Mouse (Mus musculus) intestine, postnatal 0 days (tissue): ENCODE data around the gene Hbb-bt. TPM values are rescaled to one million over a fixed set of nuclear protein-coding genes. Genes with fewer than 3 reads are reported as not detected.

Source experiments
- ATAC-seq: fragments of 200-750 bp; cut with Nextera tagmentation; 2 replicates; pipeline ENCODE4 v1.8.0; 2017; ENCODE audit warnings: mild to moderate bottlenecking, moderate TSS enrichment, moderate library complexity
- H3K27ac ChIP-seq: fragments of 300-500 bp; sonication (generic); 2 replicates; pipeline ENCODE4 v1.5.1; 2014; ENCODE audit warnings: mild to moderate bottlenecking, low read depth, low read length, moderate library complexity
- H3K27me3 ChIP-seq: fragments of 300-500 bp; sonication (generic); replicated peaks from 2 replicates; pipeline ENCODE4 v1.6.1; 2014; ENCODE audit warnings: low read length, mixed read lengths; ENCODE audit not compliant: control insufficient read depth, insufficient read depth
- H3K36me3 ChIP-seq: fragments of 300-500 bp; sonication (generic); 2 replicates; pipeline ENCODE4 v1.6.1; 2014; ENCODE audit warnings: mild to moderate bottlenecking, moderate library complexity; ENCODE audit not compliant: control insufficient read depth, insufficient read depth
- H3K4me1 ChIP-seq: fragments of 300-500 bp; sonication (generic); replicated peaks from 2 replicates; pipeline ENCODE4 v1.6.1; 2014; ENCODE audit warnings: antibody characterized with exemption, low read length, mixed read lengths; ENCODE audit not compliant: control insufficient read depth, insufficient read depth
- H3K4me2 ChIP-seq: fragments of 300-500 bp; sonication (generic); replicated peaks from 2 replicates; pipeline ENCODE4 v1.6.1; 2014; ENCODE audit warnings: low read depth, mild to moderate bottlenecking, moderate library complexity
- H3K4me3 ChIP-seq: fragments of 300-500 bp; sonication (generic); 2 replicates; pipeline ENCODE4 v1.5.1; 2014; ENCODE audit warnings: low read depth, low read length
- H3K9ac ChIP-seq: fragments of 300-500 bp; sonication (generic); 2 replicates; pipeline ENCODE4 v1.6.1; 2014; ENCODE audit warnings: mild to moderate bottlenecking, low read depth, low read length
- H3K9me3 ChIP-seq: fragments of 300-500 bp; sonication (generic); 2 replicates; pipeline ENCODE4 v1.6.1; 2016; ENCODE audit warnings: mixed run types; ENCODE audit not compliant: control insufficient read depth
- CTCF ChIP-seq: sonication (generic); IDR thresholded peaks from 2 replicates; pipeline ENCODE4 v1.5.1; 2016; ENCODE audit warnings: low read depth, mild to moderate bottlenecking, control low read depth, antibody characterized with exemption, moderate library complexity
- WGBS: fragments of 180-500 bp; shearing (Covaris S2); extraction: QIAGEN DNeasy Blood & Tissue Kit; methylation state at CpG from one replicate; pipeline ENCODE4 v1.1.7; 2014; 5-methylcytosine and 5-hydroxymethylcytosine counted together
- polyA plus RNA-seq: library from polyadenylated mRNA; unstranded; fragments of >200 nt; fragmentation: Nextera tagmentation; extraction: Ambion mirVana; gene quantifications from 2 replicates; pipeline ENCODE4 v1.2.1, GENCODE M21; 2015

The Hbb-bt gene
- 164 and 228 TPM in 2 replicates for polyA plus RNA-seq

GRCm38 (mm10) chr7:103813766-103814165 lies at the start of gene Hbb-bt:
Gene Hbb-bt (minus strand): TSS chr7:103813996.
- Histone ChIP-seq H3K9ac (no peak within 1 kb of the TSS), H3K4me2 (no peak within 1 kb of the TSS), H3K9me3 (no peaks in the 10 kb centered on the region), H3K4me3 (no peak within 1 kb of the TSS), H3K4me1 (no peaks in the 10 kb centered on the region), H3K27me3 (no peaks in the 10 kb centered on the region), H3K36me3 (no peaks in the 10 kb centered on the region), H3K27ac (no peak within 1 kb of the TSS)
- TF ChIP-seq CTCF: no peak
- ATAC-seq: no peak
- whole genome bisulfite sequencing: 87% methylated on average over 3 of the region's 3 CpGs

GRCm38 (mm10) chr7:103861531-103861930 lies 47.7 kb upstream of the Hbb-bt start:
- ATAC-seq: no peak
- 83% methylated on average over 3 of the region's 3 CpGs for WGBS
- no peak overlapping the region for H3K4me3 ChIP-seq
- H3K9me3 ChIP-seq: no peaks in the 10 kb centered on the region
- TF ChIP-seq CTCF: no peak
- no peaks in the 10 kb centered on the region for H3K27me3 ChIP-seq
- H3K36me3 ChIP-seq: no peaks in the 10 kb centered on the region
- no peak overlapping the region for H3K4me2 ChIP-seq
- no peaks in the 10 kb centered on the region for H3K4me1 ChIP-seq
- no peak overlapping the region for H3K27ac ChIP-seq
- H3K9ac ChIP-seq: no peak overlapping the region

- H3K27me3 ChIP-seq: no peaks in the 10 kb centered on the region
- H3K27ac ChIP-seq: no peak overlapping the region
- no peak overlapping the region for H3K4me2 ChIP-seq
- no peaks in the 10 kb centered on the region for H3K9me3 ChIP-seq
- 41% methylated on average over 1 of the region's 1 CpGs for WGBS
- H3K36me3 ChIP-seq: no peaks in the 10 kb centered on the region
- no peak overlapping the region for H3K4me3 ChIP-seq
- H3K4me1 ChIP-seq: no peaks in the 10 kb centered on the region
- ATAC-seq: peak; percentile 69; the same call in 1 of the 2 replicates
- no peak for TF ChIP-seq CTCF
- no peak overlapping the region for H3K9ac ChIP-seq
Observed at GRCm38 (mm10) chr7:103860855-103861254, 47.1 kb upstream of the Hbb-bt start.

DNA sequence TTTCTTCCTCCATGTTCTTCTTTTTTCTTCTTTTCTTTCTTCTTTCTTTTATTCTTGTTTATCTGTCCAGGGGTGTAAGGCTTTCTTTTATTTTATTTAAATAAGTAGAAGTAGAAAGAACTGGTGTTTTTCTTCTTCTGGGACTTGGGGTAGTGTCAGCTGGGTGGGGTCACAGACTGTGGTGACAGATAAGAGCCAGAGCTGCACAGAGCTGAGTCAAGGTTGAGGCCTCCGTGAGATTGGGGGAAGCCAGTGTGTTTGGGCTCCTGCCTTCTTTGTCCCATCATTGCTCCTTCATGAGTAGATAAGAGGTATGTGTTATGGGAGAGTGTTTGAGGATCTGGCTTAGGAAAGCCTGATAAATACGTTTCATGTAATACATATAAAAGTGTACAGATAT lies 45.3 kb upstream of the Hbb-bt start:
- no peak for ATAC-seq
- TF ChIP-seq CTCF: no peak
- 40% methylated on average over 2 of the region's 2 CpGs for WGBS

DNA sequence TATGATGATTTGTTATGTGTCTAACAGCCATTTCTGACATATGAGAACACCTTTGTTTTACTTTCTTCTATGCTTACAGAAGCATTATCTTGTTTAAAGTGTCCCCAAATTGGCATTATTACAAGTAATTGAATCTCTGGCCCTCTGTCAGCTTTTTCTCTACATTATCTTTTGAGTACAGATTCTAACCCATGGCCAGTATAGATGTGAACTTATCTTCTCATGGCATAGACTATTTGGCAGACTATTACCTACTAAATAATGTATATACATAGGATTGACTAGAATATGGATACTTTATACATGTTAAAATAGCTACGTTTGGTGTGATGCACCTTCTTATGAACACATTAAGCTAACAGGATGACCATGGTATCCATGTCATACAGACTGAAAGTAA lies 40.9 kb upstream of the Hbb-bt start:
- Histone ChIP-seq H3K4me1 (no peaks in the 10 kb centered on the region), H3K9ac (no peak overlapping the region), H3K27me3 (no peaks in the 10 kb centered on the region), H3K27ac (no peak overlapping the region), H3K4me2 (no peak overlapping the region), H3K9me3 (no peaks in the 10 kb centered on the region), H3K36me3 (no peaks in the 10 kb centered on the region), H3K4me3 (no peak overlapping the region)
- WGBS: 61% methylated on average over 1 of the region's 1 CpGs
- no peak for ATAC-seq
- no peak for TF ChIP-seq CTCF

More for the DNA sequence above, 45.3 kb upstream of the Hbb-bt start:
- Histone ChIP-seq H3K9ac (no peak overlapping the region), H3K9me3 (no peaks in the 10 kb centered on the region), H3K4me2 (no peak overlapping the region), H3K27ac (no peak overlapping the region), H3K4me1 (no peaks in the 10 kb centered on the region), H3K36me3 (no peaks in the 10 kb centered on the region), H3K4me3 (no peak overlapping the region), H3K27me3 (no peaks in the 10 kb centered on the region)

GRCm38 (mm10) chr7:103853090-103853489 lies 39.3 kb upstream of the Hbb-bt start, which contains the start of gene Hbb-y:
Gene Hbb-y (minus strand): TSS chr7:103853216.
- no peaks in the 10 kb centered on the region for H3K9me3 ChIP-seq
- no peak within 1 kb of the TSS for H3K9ac ChIP-seq
- H3K27me3 ChIP-seq: no peaks in the 10 kb centered on the region
- TF ChIP-seq CTCF: no peak
- no peak within 1 kb of the TSS for H3K27ac ChIP-seq
- no peak within 1 kb of the TSS for H3K4me2 ChIP-seq
- no peaks in the 10 kb centered on the region for H3K36me3 ChIP-seq
- no peak within 1 kb of the TSS for H3K4me3 ChIP-seq
- WGBS: 59% methylated on average over 2 of the region's 2 CpGs
- no peak for ATAC-seq
- H3K4me1 ChIP-seq: no peaks in the 10 kb centered on the region
